Mouse (Mus musculus) c-Kit-negative CD71-positive TER-119-positive erythroid progenitor cells, embryonic 14.5 days (primary cell): Measurements from ENCODE around the gene Copb1.
"Not testable (repeated sequence)": the region's sequence is repeated elsewhere in the genome, so short reads cannot be mapped to it uniquely, and the experiment has no call there.

Source experiments
- DNase-seq: peaks from one replicate; pipeline ENCODE4 v3.0.0-alpha.2; 2013; ENCODE audit warnings: low read depth, low spot score

The Copb1 gene

DNA sequence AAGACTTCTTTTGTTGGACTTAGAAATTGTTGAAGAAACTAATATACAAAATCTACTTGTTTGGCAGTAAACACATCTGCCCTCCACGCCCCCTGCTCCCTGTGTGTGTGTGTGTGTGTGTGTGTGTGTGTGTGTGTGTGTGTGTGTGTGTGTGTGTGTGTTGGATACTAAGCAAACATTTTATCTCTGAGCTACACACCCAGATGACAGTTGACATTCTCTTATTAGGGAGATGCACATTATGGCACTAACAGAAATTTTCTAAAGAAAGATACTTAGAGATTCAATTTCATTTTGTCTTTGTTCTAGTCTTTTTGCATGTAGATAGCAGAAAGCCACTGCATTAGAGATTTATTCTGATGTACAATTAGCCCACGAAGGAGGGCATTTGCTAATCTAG, 37.6 kb downstream of the Copb1 start:
- no peak for DNase-seq

DNA sequence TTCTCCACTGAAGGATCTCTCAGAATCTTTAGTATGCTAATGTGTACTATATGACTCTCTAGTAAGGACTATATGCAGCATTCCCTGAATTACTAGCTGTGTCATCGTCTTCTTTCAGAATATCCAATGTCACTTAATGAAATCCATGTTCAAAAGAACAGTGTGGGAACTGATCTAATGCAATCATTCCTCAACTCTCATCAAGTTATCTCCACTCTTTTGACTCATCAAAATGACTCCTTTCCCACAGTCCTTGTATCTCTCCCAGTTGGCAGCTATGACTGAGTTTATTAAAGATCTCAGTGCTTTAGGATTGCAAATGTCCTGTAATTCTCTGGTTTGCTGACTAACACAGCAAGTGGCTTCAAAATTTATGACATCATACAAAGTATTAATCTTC, 40.1 kb downstream of the Copb1 start:
- no peak for DNase-seq

DNA sequence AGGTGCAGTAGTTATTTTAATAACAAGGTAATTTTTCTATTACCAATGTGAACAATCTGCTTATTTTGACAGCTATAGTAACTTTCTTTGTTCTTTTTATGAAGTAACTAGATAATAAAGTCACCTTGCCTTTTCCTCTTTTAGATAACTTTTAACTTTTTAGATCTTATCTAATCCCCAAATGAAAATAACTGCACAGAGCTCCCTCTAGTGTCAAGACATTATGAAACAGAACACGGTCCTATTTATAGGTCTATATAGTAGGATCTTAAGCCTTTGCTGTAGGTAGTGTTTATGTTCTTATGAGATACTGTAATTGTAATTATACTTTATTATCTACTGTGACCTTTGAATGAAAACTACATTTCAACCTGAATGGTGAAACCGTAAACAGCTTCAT, 41.0 kb downstream of the Copb1 start:
- DNase-seq = no peak

DNA sequence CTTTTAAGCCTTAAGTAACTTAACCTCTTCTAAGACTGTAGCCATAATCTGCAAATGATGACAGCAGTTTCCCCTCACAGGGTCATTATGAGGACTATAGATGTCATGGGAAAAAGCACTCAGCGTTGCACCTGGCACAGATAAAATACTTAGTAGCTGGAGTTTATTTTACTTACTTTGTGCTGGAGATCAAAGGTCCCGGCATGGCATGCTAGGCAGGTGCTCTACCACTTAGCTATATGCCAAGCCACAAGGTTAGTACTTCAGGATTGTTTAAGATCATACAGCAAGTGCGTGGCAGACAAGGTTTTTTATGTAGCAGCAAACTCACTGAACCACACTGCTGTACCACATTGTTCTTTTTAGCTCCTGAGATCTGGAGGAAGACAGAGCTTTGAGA, 43.9 kb downstream of the Copb1 start:
- DNase-seq = no peak

DNA sequence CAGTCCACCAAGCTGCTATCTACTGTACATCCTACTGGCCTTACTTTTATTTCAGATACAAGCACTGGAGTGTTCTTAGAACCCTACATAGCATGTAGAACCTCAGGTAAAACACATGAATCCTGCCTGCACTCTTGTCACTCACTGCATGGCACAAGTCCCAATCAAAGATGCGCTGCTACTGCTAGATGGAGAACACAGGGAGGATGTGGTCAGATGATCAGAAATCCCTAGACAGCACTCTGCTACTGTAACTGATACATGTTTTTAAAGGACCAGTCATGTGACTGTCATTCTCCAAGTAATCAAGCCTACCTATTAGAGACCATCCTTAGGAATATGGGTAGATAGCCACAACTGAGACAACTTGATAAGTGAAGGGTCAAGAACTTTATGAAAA, 44.7 kb downstream of the Copb1 start:
- no peak for DNase-seq

DNA sequence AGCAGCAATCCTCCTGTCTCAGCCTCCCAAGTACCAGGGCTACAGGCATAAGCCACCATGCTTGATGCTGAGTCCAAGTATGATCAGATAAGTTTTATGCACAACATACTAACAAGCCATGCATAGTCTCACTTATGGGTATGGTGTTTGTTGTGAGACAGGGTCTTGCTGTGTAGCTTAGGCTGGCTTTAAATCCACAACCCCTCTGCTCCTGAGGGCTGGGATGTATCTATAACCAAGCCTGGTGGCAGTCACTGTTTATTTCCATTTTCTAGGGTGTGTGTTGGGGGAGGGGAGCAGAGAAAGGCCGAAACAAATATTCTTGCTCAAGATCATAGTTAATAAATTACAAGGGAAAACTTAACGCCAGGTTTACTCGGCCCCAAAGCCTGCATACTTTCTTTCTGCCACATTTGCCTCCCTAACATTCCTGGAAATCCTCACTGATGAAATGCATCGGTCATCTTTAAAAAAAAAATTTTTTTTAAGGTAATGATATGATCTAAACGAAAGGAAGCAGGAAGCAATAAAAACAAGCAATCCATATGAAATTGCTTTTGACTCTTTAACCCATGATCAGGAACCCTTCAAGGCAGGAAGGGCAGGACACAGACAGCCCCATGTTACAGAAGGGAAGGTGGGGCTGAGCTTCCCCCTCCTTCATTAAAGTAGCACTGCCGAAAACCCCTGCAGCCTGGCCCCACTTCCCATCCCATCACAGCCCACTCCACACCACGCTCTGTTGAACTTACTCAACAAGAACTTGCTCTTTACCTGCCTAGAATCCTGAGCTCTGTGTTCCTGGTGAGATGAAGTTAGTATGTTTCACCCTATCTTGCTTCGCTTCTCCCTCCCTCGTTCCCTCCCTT, 50.8 kb downstream of the Copb1 start:
- no peak for DNase-seq

DNA sequence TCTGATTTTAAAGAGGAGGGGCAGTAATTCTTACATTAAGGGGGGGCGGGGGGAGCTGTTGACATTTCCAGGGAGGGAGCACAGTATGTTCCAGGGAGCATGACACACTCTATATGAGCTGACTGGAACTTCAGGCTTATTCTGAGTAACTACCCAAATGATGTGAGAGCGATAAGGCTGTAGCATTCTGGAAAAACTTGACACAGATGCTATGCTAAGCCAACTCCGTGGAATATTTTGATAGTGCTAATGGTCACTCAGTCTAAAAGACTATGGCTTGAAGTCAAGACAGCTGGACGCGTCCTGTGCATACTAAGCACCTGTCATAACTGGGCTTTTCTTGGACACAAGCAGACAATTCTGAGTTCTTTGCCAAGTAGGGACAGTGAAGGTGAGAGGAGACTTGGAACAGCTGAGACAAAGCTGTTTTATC, 51.5 kb downstream of the Copb1 start:
- DNase-seq = no peak

DNA sequence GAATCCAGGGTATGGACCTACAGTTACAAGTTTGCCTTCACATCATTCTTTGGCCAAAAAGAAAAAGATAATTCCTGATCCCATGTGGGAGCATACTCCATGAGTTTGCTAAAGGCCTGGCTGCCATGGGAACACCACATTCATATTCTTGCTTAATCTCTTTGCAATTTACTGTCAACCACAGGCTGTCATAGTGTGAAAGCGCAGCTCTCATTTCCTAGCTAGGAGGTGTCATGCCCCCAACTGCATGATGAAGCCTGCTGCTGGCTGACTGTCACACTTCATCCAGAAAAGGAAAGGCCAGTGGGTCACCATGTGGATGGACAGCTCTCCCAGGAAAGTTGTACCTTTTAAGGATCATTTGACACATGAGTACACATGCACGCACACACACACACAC, 53.9 kb downstream of the Copb1 start:
- no peak for DNase-seq

DNA sequence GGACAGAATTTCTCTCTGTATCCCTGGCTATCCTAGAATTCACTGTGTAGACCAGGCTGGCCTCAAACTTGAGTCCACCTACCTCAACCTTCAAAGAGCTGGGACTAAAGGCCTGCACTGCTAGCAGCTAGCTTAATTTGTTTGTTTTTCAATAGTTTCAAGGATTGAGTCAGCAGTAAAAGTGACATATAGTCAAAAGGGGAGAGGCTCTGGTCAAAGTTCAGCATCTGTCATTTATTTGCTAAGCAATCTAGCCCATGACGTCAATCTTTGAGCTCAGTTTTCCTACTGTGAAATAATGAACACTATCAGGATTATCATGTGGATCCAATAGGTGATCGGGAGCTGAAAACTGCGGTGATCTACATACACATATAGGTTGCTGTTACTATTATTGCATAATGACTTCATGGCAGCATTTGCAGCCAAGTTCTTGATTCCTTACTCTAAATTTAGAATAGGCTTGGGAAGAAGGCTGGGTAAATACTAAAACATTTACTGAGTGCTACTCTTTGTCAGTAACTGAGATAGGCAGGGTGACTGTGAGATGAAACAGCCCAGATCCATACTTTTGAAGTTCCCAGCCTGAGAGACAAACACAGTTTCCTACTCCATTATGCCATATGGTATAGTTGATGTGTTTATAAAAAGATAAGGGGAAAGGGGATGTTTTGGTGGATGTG, 54.9 kb downstream of the Copb1 start:
- DNase-seq = no peak

DNA sequence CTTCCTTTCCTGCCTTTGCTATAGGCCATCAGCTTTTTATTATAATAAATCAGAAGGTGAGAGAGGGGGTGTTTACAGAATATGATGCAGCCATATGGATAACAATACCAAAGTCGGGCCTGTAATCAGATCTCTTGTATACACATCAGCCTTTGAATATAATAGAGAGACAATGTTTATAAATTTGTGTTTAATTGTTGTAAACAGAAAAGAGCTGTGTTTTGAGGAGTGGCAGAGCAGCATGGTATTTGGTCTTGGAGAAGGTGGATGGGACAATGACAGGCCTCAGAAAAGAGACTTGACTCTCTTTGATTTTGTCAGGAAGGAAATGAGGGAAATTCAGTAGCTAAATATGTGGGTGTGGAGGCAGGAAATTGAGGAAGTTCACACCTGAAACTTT, 56.3 kb downstream of the Copb1 start:
- DNase-seq = no peak

DNA sequence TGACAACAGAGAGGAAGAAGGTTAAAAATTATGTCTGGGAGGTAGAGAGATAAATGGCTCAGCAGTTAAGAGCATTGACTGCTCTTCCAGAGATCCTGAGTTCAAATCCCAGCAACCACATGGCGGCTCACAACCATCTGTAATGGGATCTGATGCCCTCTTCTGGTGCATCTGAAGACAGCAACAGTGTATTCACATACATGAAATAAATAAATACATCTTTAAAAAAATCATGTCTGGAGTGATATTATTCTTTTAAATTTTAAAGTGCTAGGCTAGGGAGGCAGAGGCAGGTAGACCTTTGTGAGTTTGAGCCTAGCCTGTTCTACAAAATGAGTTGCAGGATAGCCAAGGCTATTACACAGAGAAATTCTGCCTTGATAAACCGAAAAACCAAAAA, 57.9 kb downstream of the Copb1 start:
- DNase-seq = not testable (repeated sequence)

DNA sequence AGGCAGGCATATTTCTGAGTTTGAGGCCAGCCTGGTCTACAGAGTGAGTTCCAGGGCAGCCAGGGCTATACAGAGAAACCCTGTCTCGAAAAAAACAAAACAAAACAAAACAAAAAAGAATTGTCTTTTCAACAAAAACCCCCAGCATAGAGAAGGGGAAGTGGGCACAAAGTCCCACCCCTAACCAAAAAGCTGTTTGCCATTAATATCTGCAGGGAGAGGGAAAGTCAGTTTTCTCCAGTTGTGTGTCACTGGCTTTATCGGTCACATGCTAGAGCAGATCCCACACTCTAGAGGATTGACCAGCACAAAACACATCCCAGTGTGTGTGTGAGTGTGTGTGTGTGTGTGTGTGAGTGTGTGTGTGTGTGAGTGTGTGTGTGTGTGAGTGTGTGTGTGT, 59.7 kb downstream of the Copb1 start:
- not testable (repeated sequence) for DNase-seq

DNA sequence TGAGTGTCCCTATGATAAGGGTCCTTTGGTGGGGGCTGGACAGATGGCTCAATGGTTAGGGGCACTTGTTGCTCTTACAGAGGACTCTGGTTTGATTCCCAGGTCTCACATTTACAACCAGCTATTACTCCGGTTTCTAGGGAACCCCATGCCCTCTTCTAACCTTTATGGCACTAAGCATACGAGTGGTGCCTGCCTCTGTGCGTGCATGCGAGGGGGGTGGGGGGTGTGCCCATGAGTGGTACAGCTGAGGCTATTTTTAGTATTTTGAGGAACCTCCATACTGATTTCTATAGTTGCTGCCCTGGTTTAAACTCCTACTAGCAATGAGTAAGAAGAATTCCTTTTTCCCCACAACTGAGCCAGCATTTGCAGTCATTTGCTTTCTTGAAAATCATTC, 60.3 kb downstream of the Copb1 start:
- DNase-seq = no peak

DNA sequence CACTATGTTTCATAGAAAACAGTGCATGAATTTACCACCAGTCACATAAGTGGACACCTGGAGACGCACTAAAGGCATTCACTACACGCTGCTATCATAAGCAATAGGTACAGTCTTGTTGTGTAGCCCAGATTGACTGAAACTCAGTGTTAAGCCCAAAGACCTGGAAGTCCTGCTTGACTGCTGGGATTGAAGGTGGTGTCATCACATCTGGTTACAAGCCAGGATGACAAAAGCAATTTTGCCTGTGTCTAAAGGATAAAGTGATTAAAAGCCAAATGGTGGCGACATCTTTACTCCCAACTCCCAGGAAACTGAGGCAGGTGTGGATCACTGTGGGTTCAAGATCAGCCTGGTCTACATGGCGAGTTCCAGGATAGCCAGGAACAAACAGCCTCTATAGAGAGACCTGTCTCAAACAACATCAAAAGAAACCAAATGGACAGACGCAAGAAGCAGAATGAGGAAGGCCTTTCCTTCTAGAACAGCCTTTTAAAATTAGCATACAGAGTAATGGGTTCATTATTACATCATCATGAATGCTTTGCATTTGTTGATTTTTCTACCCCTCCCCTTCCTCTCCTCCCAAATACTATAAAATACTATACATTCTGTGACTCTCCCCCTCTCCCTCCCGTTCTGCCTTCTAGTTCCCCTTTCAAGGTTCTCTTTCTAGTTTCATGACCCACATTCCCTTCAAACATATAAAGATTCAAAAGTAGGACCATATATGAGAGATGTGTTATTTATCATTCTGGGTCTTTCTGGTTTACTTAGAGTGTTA, 61.0 kb downstream of the Copb1 start:
- DNase-seq = no peak

DNA sequence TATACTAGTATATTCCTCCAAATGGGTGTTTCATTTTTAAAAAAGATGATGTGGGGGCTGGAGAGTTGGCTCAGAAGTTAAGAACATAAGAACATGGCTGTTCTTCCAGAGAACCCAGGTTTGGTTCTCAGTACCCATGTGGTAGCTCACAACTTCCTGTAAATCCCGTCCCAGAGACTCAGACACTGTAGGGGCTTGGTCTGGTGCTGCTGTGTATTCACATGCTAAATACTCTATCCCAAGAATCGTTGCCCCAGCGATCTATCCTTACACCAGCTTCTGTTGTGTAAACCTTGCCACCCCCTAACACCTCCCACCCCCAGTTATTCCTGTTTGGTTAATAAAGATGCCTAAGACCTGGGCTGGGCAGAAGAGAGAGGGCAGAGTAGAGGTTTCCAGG, 61.9 kb downstream of the Copb1 start:
- DNase-seq = no peak

DNA sequence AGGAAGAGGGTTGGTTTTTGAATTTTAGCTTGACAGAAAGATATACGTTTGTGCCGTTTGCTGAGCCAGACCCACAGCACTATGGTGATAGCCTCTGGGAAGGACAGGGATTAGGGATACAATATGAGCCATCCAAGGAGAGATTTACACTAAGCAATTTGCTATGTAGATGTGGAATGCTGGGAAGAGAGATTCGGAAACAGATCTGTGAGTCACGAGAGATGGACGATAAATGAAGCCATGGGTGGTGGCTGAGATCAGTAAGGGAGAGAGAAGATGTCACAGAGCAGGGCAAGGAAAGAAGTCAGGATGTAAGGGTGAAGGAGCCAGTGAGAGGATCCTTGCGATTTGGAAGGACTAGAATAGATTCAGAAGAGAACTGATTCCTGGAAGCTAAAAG, 71.1 kb downstream of the Copb1 start:
- DNase-seq = no peak

DNA sequence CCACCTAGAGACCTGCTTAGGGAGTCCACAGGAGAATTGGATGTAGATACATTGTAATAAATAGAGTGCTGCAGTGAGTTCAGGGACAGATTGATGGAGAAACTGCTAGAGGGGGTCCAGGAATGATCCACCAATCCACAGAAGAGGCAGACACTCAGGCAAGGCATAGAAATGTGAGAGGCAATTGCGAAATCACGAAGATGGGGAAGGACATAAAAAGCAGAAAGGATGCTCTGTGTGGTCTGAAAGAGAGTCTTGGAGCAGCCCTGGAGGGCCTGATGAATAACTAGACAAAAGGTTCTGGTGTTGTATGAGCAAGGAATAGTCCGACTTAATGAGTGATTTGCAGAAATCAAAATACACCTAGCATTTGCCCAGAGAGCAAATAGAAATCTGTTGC, 71.8 kb downstream of the Copb1 start:
- DNase-seq = no peak

DNA sequence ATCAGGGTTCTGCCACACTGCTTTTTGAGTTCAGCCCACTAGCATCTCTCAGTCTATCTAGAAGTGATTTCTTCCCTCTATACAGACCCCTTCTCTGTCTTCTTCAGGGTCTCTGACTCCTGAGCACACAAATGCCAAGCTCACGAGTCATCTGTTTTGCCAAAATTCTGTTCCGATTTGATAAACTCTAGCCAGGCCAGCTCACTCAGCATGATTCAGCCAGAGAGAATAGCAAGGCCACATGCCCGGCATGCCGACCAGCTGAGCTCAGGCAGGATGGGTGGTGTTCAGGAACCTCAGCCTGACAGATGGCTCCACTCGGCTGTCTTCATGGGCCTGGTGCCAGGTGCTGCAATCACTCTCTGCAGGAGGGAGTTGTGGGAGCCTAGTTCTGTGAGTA, 73.1 kb downstream of the Copb1 start:
- DNase-seq = no peak

DNA sequence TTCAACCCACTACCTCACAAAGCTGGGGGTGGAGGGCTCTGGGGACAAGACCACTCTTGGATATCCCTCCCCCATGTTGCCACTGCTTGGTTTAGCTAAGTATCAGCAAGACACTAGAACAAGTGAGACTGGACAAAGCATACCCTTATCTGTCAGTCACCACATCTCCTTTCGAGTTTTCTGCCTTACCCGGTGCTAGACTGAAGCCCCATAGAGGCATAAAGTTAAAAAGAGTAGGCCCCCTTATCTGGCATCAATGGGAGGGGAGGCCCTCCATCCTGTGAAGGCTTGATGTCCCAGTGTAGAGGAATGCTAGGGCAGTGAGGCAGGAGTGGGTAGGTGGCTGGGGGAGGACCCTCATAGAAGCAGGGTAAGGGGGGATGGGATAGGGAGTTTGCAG, 77.9 kb downstream of the Copb1 start:
- no peak for DNase-seq

DNA sequence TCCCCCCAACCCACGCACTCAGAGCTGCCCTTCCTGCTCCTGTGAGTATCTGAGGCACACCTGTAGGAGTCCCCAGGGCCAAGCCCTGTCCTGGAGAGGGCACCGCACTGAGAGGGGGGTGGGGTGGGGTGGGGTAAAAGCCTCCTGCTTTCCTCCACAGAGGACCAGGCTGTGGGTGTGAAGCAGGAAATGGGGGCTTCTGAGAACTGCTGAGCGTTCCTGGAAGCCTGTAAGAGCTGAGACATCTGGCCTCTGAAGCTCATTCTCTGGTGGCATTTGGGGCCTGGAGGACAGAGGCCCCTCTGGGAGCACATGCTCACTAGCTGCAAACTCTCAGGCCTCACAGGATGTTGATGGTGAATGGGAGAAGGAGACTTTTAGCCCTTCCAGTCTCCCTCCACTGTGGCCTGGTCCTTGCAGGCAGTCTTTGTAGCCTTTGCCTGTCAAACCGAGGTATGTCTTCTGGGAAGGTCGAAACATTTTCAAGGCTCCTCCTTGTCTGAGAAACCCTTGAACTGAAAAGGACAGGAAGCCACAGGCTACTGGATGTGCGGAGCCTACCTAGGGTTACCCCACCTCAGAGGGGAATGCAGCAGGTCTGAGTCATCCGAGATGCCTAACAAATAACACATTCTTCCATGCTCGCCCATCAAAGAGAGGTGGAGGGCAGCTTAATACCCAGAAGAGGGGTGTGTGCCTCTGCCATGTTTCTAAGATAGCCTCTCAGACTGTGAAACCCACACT, 83.0 kb downstream of the Copb1 start:
- no peak for DNase-seq

DNA sequence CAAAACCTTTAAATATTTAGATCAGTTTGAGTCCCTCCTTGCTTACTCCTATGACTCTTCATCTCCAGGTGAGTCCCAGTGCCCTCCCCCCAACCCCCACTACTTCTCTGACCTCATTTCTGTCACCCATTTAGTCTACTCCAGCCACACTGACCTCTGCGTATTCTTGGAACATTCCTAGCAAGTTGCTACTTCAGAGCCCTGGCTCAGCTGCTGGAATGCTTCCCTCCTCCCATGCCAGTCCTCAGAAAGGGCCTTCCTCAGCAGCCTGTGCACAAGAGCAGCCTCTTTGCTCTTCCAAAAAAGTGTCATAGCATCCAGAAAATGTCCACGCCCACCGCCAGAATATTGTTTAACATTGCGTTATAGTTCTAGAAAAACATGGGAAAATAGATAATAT, 84.5 kb downstream of the Copb1 start:
- no peak for DNase-seq

DNA sequence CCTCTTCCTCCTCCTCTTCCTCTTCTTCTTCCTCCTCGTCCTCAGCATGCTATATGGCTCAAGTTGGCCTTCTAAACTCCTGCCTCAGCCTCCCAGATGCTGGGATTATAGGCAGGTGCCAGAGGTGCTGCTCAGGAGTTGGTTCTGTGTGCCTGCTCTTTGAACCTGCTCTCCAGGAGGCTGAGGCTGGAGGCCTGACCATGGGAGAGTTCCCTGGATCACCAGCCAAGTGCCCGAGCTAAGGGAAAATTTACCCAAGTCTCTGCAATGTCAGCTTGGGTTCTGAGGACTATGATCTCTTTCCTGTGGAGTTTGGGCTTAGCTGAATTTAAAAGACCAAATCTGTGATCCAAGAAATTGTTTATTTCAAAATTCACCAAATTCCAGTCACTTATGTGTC, 85.1 kb downstream of the Copb1 start:
- no peak for DNase-seq
